Mouse (Mus musculus) heart, embryonic 16.5 days (tissue): ENCODE measurements around the gene Cd209g. TPM values are rescaled to one million over a fixed set of nuclear protein-coding genes. Genes with fewer than 3 reads are reported as not detected.
"Not testable (repeated sequence)": the region's sequence is repeated elsewhere in the genome, so short reads cannot be mapped to it uniquely, and the experiment has no call there.

Experiments used
- ATAC-seq: fragments of 200-750 bp; cut with Nextera tagmentation; replicated peaks from 2 replicates; pipeline ENCODE4 v1.8.0; 2017; ENCODE audit warnings: moderate number of reproducible peaks; ENCODE audit not compliant: insufficient read depth, low FRiP score; ENCODE audit errors: extremely low read depth
- H3K27ac ChIP-seq: fragments of 300-500 bp; sonication (generic); 2 replicates; pipeline ENCODE4 v1.5.1; 2014; ENCODE audit warnings: mild to moderate bottlenecking, low read length, control low read depth, moderate library complexity
- H3K27me3 ChIP-seq: fragments of 300-500 bp; sonication (generic); 2 replicates; pipeline ENCODE4 v1.6.1; 2014; ENCODE audit warnings: low read length, mixed read lengths; ENCODE audit not compliant: control insufficient read depth, insufficient read depth
- H3K36me3 ChIP-seq: fragments of 300-500 bp; sonication (generic); 2 replicates; pipeline ENCODE4 v1.6.1; 2014; ENCODE audit not compliant: control insufficient read depth, insufficient read depth
- H3K4me1 ChIP-seq: fragments of 300-500 bp; sonication (generic); 2 replicates; pipeline ENCODE4 v1.6.1; 2014; ENCODE audit warnings: low read length, mixed read lengths; ENCODE audit not compliant: control insufficient read depth, insufficient read depth
- H3K4me2 ChIP-seq: fragments of 300-500 bp; sonication (generic); 2 replicates; pipeline ENCODE4 v1.6.1; 2014; ENCODE audit warnings: low read depth, mild to moderate bottlenecking, control low read depth, low read length
- H3K4me3 ChIP-seq: fragments of 300-500 bp; sonication (generic); 2 replicates; pipeline ENCODE4 v1.5.1; 2014; ENCODE audit warnings: mild to moderate bottlenecking, control low read depth, low read length
- H3K9ac ChIP-seq: fragments of 300-500 bp; sonication (generic); 2 replicates; pipeline ENCODE4 v1.6.1; 2014; ENCODE audit warnings: low read length, control low read depth
- H3K9me3 ChIP-seq: fragments of 300-500 bp; sonication (generic); replicated peaks from 2 replicates; pipeline ENCODE4 v1.6.1; 2016; ENCODE audit warnings: low read length; ENCODE audit not compliant: control insufficient read depth
- WGBS: fragments of 180-500 bp; shearing (Covaris S2); extraction: QIAGEN DNeasy Blood & Tissue Kit; methylation state at CpG from one replicate; pipeline ENCODE4 v1.1.7; 2014; 5-methylcytosine and 5-hydroxymethylcytosine counted together
- polyA plus RNA-seq: library from polyadenylated mRNA; unstranded; fragments of >200 nt; fragmentation: Nextera tagmentation; extraction: Ambion mirVana; gene quantifications from 2 replicates; pipeline ENCODE4 v1.2.1, GENCODE M21; 2015

Gene Cd209g
- not detected in 2 replicates for polyA plus RNA-seq

DNA sequence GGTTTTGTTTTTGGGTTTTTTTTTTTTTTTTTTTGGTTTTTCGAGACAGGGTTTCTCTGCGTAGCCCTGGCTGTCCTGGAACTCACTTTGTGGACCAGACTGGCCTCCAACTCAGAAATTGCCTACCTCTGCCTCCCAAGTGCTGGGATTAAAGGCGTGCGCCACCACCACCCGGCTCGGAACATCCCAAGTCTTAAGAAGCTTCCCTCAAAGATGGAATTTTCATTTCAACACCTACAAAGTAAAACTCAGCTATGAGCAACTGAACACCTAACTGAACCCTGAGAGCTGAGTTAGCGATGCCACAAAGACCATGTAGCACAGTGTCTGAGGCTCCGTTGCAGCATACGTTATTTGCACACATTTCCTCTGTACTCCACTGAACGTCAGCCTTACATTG is at the start of gene Cd209g:
TSS of gene Cd209g (plus strand) at position 301 of the 400 bp plus-strand sequence.
- Histone ChIP-seq H3K36me3 (no peaks in the 10 kb centered on the region), H3K4me1 (no peaks in the 10 kb centered on the region), H3K4me3 (no peak within 1 kb of the TSS), H3K27me3 (0 out of 2 replicates have a peak, but pooled peaks cover 2% of the 10 kb centered on the region), H3K9ac (no peak within 1 kb of the TSS), H3K9me3 (no peaks in the 10 kb centered on the region), H3K27ac (no peak within 1 kb of the TSS), H3K4me2 (no peak within 1 kb of the TSS)
- ATAC-seq, result no peak
- 89% methylated on average over 10 of the region's 10 CpGs for WGBS

DNA sequence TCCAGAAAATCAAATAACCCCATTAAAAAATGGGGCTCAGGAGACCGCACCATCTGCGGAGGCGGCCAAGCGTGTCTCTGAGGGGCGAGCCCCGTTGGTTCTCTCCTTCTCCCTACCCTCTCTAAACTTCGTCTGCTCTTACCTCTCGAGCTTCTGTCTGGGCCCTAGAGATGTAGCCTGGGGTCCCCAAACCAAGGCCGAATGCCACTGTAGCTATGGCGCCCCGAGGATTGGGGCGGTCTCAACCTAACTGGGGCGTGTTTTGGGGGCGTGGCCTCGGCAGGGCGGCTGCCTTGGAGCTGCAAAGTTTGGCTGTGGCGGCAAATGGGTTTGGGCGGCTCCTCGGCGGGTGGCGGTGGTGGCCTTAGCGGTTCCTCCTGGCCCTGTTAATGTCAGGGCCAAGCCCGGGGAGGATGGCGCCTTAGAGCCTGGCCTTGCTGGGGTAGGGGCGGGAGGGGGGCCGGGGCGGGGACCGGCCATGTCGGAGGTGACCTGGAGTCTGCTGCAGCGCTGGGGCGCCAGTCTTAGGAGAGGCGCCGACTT is 46.6 kb upstream of the Cd209g start:
- not testable (repeated sequence) for H3K4me2 ChIP-seq, H3K9ac ChIP-seq, H3K27ac ChIP-seq, H3K4me1 ChIP-seq, H3K36me3 ChIP-seq, H3K27me3 ChIP-seq, H3K9me3 ChIP-seq, ATAC-seq, H3K4me3 ChIP-seq
- 36% methylated on average over 33 of the region's 33 CpGs for WGBS

DNA sequence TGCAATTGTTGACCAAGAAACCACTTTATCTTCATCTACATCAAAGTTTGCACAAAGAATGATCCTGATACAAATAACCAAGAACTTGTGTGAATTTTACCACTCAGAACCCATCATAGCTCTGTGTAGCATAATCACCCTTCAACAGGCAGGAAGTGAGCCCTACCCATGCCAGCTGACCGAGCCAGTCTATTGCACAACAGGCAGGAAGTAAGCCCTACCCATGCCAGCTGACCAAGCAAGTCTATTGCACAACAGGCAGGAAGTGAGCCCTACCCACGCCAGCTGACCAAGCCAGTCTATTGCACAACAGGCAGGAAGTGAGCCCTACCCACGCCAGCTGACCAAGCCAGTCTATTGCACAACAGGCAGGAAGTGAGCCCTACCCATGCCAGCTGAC is 45.4 kb upstream of the Cd209g start:
- H3K27ac ChIP-seq, H3K9ac ChIP-seq, H3K4me3 ChIP-seq, H3K4me2 ChIP-seq, H3K36me3 ChIP-seq, H3K4me1 ChIP-seq, ATAC-seq, H3K27me3 ChIP-seq, H3K9me3 ChIP-seq: not testable (repeated sequence)
- 76% methylated on average over 3 of the region's 3 CpGs for WGBS

DNA sequence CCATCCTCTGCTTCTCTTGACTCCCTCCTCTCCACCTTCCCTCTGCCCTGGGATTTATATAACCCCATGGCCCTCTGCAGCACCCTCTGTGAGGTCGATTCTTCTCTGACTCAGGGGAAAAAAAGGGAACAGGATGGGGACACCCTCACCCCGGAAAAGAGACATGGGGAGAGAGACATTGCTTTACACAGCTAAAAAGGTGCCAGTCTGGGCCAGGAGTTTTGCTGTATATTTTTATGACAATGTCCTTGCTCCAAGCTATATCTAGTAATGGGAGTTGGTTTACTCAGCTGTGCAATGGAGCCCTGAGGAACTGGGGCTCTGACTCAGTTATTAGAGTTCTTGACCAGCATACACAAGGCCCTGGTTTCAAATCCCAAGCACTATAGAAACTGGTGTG is 28.2 kb upstream of the Cd209g start, which contains the start of gene Cd209f:
TSS of gene Cd209f (minus strand) at position 101 of the 400 bp plus-strand sequence.
- WGBS, result 80% methylated on average over 1 of the region's 2 CpGs

DNA sequence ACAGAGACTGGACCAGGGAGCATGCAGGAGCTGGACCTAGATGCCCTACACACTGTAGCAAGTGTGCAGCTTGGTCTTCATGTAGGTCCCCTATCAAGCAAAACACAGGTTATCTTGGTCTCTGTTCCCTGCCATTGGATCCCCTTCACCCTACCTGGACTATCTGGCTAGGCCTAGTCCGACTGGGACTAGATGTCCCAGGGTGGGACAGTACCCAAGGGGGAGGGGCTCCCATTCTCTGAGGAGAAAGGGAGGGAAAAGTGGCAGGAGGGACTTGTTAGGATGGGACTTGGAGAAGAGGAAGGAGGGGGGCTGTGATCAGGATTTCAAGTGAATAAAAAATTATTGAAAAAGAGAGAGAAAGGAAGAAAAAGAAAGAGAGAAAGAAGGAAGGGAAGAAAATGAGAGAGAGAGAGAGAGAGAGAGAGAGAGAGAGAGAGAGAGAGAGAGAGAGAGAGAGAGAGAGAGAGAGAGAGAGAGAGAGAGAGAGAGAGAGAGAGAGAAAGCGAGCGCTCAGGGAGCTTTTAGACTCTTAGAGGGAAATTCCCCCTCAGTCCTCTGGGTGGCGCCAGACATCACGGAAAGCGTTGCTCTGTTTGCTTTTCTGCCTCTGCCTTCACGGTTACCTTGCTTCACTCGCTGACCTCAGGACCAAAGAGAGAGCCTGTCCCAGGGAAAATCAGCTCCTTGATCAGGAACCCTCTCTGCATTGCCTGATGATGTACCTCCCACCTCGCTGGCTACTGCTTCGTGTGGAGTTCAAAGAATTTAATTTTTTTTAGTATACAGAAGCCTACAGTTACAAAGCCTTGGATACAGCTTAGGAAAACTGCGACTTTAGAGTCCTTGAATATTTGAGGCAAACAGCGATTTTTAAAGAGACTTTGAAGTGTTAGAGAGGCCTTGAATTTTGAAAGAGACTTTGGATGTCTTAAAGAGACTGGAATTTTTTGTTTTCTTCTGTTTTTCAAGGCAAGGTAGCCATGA is 6.1 kb downstream of the Cd209g start:
- ATAC-seq, result no peak
- H3K4me3 ChIP-seq, result no peak overlapping the region
- H3K4me1 ChIP-seq, result no peaks in the 10 kb centered on the region; the same call in 1 of the 2 replicates
- WGBS, result 8% methylated on average over 12 of the region's 12 CpGs
- no peak overlapping the region for H3K9ac ChIP-seq
- no peak overlapping the region for H3K27ac ChIP-seq
- no peak overlapping the region for H3K4me2 ChIP-seq
- no peaks in the 10 kb centered on the region for H3K36me3 ChIP-seq
- 0 out of 2 replicates have a peak, but pooled peaks cover 2% of the 10 kb centered on the region for H3K27me3 ChIP-seq
- no peaks in the 10 kb centered on the region for H3K9me3 ChIP-seq

More for the DNA sequence above, 28.2 kb upstream of the Cd209g start, which contains the start of gene Cd209f:
- H3K4me2 ChIP-seq, H3K27me3 ChIP-seq, H3K36me3 ChIP-seq, H3K4me3 ChIP-seq, ATAC-seq, H3K9ac ChIP-seq, H3K4me1 ChIP-seq, H3K9me3 ChIP-seq, H3K27ac ChIP-seq: not testable (repeated sequence)

DNA sequence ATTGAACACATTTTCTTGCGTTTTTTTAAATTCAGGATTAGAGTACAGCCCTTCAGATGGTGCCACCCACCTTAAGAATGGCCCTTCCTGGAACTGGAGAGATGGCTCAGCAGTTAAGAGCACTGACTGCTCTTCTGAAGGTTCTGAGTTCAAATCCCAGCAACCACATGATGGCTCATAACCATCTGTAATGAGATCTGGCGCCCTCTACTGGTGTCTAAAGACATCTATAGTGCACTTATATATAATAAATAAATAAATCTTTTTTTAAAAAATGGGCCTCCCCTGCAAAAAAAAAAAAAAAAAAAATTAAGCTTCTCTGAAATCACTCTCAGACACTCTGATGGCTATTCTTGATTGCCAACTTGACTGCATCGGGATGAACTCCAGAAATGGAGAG is 7.8 kb downstream of the Cd209g start:
- 0 out of 2 replicates have a peak, but pooled peaks cover 2% of the 10 kb centered on the region for H3K27me3 ChIP-seq
- no peaks in the 10 kb centered on the region for H3K36me3 ChIP-seq
- WGBS, result 52% methylated on average over 3 of the region's 3 CpGs
- no peaks in the 10 kb centered on the region; the same call in 1 of the 2 replicates for H3K4me1 ChIP-seq
- no peak for ATAC-seq
- H3K9me3 ChIP-seq, result no peaks in the 10 kb centered on the region
- no peak overlapping the region for H3K4me3 ChIP-seq
- H3K27ac ChIP-seq, result no peak overlapping the region
- H3K9ac ChIP-seq, result no peak overlapping the region
- no peak overlapping the region for H3K4me2 ChIP-seq

DNA sequence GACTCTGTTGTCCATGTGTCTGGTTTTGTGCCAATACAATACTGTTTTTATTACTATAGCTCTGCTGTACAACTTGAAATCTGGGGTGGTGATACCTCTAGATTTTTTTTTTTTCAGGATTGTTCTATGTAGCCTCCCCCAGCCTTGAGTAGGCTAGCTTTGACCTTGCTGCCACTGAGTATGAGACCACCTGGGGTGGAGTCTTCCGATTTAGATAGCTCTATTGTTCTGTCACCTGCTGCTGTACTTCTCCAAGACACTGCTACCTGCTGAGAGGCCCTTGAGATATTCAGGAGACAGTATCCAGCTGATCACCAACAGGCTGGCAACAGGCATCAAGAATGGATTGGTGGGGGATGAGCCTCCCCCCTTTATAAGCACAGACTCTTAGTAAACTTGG is 13.4 kb downstream of the Cd209g start:
- Histone ChIP-seq H3K9ac (no peak overlapping the region), H3K36me3 (no peaks in the 10 kb centered on the region), H3K4me1 (no peaks in the 10 kb centered on the region), H3K4me2 (no peak overlapping the region), H3K9me3 (peaks cover 2% of the 10 kb centered on the region; the same call in 1 of the 2 replicates), H3K27ac (no peak overlapping the region), H3K4me3 (no peak overlapping the region), H3K27me3 (no peaks in the 10 kb centered on the region)
- 21% methylated on average over 1 of the region's 1 CpGs for WGBS
- ATAC-seq, result no peak

DNA sequence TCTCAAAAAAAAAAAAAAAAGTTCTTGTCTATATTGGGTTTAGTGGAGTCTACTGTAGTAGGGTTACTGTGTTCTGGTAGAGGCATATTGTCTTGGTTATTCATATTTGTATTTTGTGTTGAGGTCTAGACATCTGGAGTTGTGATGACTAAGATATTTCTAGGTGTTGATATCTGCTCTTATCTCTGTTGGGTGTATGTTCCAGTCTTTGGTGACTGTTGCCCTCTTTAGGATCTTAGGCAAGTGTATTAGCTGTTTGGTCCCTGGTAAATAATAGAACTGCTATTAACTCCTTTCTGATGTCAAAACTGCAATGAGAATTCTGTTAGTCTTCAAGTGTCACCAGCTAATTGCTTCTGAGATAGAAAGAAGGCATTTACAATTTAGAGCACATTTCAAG is 21.0 kb downstream of the Cd209g start:
- Histone ChIP-seq H3K9ac (no peak overlapping the region), H3K27me3 (no peaks in the 10 kb centered on the region), H3K36me3 (no peaks in the 10 kb centered on the region), H3K4me1 (no peaks in the 10 kb centered on the region), H3K27ac (no peak overlapping the region), H3K9me3 (no peaks in the 10 kb centered on the region; the same call in 1 of the 2 replicates), H3K4me2 (no peak overlapping the region), H3K4me3 (no peak overlapping the region)
- no peak for ATAC-seq

DNA sequence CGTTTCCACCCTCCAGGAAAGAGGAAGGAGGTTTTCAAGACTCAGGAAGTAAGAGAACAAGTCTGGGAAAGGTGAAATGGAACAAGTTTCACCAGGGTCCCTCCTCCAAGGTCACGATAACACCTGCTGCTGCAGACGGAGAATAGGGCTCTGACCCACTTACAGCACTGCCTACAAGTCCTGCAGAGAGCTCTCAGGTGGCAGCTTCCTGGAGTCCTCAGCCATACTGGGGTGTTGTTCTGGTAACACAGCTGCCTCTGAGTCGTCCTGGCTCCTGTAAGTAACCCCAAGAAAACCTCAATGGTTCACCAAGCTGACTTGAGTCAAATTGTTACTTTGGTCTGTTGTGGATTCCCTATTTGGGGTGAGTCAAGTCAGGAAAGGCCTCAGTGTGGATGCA is 28.9 kb downstream of the Cd209g start:
- WGBS, result 37% methylated on average over 4 of the region's 4 CpGs
- peaks cover 7% of the 10 kb centered on the region for H3K4me1 ChIP-seq
- H3K36me3 ChIP-seq, result no peaks in the 10 kb centered on the region
- no peak for ATAC-seq
- H3K27ac ChIP-seq, result no peak overlapping the region
- H3K4me3 ChIP-seq, result no peak overlapping the region
- no peak overlapping the region for H3K4me2 ChIP-seq
- no peaks in the 10 kb centered on the region for H3K27me3 ChIP-seq
- H3K9me3 ChIP-seq, result no peaks in the 10 kb centered on the region
- H3K9ac ChIP-seq, result no peak overlapping the region
